Mouse (Mus musculus) G1E (cell line): ENCODE measurements around the gene Kcmf1.

ENCODE experiments used
- CTCF ChIP-seq: IDR thresholded peaks from 2 replicates; pipeline ENCODE4 v1.5.1; 2012; ENCODE audit warnings: low read depth, low read length, inconsistent platforms, mixed read lengths
- GATA1 ChIP-seq: IDR thresholded peaks from 2 replicates; pipeline ENCODE4 v1.6.1; 2012; ENCODE audit warnings: borderline replicate concordance, low read length, inconsistent platforms, mixed read lengths
- POLR2AphosphoS5 ChIP-seq: IDR thresholded peaks from 2 replicates; pipeline ENCODE4 v1.6.1; 2012; ENCODE audit warnings: low read depth, low read length, inconsistent platforms; ENCODE audit not compliant: insufficient replicate concordance
- TAL1 ChIP-seq: conservative IDR thresholded peaks from 2 replicates; pipeline ENCODE4 v1.6.1; 2012; ENCODE audit warnings: low read depth, low read length, inconsistent platforms, mixed read lengths

DNA sequence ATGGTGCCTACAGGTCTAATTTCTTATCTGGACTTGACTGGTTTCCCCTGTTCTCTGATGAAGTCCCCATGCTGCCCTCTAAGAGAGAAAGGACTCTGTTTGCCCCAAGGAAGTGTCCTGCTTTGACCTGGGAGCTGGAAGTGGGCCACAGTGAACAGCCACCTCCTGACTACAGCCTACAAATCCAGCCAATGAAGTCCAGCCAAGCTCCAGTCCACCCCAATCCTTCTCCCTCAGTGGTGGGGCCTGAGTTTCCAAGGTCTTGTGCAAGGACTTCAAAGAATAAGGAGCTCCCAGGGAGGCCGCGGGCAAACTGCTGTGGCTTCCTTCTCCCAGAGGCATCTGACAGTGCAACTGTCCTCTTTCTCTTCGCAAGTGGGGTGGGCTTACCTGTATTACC, 26.4 kb downstream of the Kcmf1 start:
- no peak for TF ChIP-seq POLR2AphosphoS5
- no peak for TF ChIP-seq GATA1
- no peak for TF ChIP-seq CTCF
- no peak for TF ChIP-seq TAL1
